Mouse (Mus musculus) CH12.LX (cell line): ENCODE results near the gene Egln1. TPM values are rescaled to one million over a fixed set of nuclear protein-coding genes. Genes with fewer than 3 reads are reported as not detected.

Experiments used
- DNase-seq: peaks from one replicate; pipeline ENCODE4 v3.0.0-alpha.2; 2013; ENCODE audit errors: extremely low read depth
- H3K27ac ChIP-seq: 2 replicates; pipeline ENCODE4 v1.5.1; 2012; ENCODE audit warnings: low read depth, mild to moderate bottlenecking, control low read depth, moderate library complexity; ENCODE audit not compliant: insufficient read depth
- H3K27me3 ChIP-seq: replicated peaks from 2 replicates; pipeline ENCODE3; 2012; ENCODE audit warnings: inconsistent platforms
- H3K36me3 ChIP-seq, 2 experiments: replicated peaks in 1 of 2; 2 replicates each; pipeline versions ENCODE3 to v1.6.1; 2012; ENCODE audit warnings: inconsistent platforms in 1 of 2, low read length in 1 of 2, mild to moderate bottlenecking in 1 of 2, mixed read lengths in 1 of 2, moderate library complexity in 1 of 2; ENCODE audit not compliant: control insufficient read depth in 1 of 2, insufficient read depth in 1 of 2
- H3K4me1 ChIP-seq, 2 experiments: 2 replicates each; pipeline ENCODE4 v1.6.1; 2012; ENCODE audit warnings: inconsistent platforms in 1 of 2, moderate library complexity in 1 of 2; ENCODE audit not compliant: insufficient read depth in 2 of 2, control insufficient read depth in 1 of 2
- H3K4me2 ChIP-seq: 2 replicates; pipeline ENCODE4 v1.6.1; 2012; ENCODE audit warnings: low read depth, mild to moderate bottlenecking, control low read depth; ENCODE audit not compliant: poor library complexity, insufficient read depth, severe bottlenecking
- H3K4me3 ChIP-seq, 3 experiments: fragments of 150-350 bp in 1 of 3; sonication (generic) in 1 of 3; replicated peaks in 1 of 3; 2 replicates each; pipeline versions ENCODE3 to v1.5.1; 2011 to 2012; ENCODE audit warnings: low read depth in 2 of 3, low read length in 2 of 3, mild to moderate bottlenecking in 2 of 3, moderate library complexity in 2 of 3, control low read depth in 1 of 3, improper control_type of control experiment in 1 of 3, inconsistent platforms in 1 of 3, mixed read lengths in 1 of 3; ENCODE audit not compliant: poor library complexity in 1 of 3
- H3K79me2 ChIP-seq: replicated peaks from 2 replicates; pipeline ENCODE4 v1.6.1; 2012; ENCODE audit warnings: mild to moderate bottlenecking, moderate library complexity; ENCODE audit not compliant: control insufficient read depth, poor library complexity, insufficient read depth, severe bottlenecking; ENCODE audit errors: extremely low read depth
- H3K9ac ChIP-seq: 2 replicates; pipeline ENCODE4 v1.6.1; 2012; ENCODE audit warnings: low read depth, mild to moderate bottlenecking, control low read depth, moderate library complexity; ENCODE audit not compliant: insufficient read depth
- H3K9me3 ChIP-seq: replicated peaks from 2 replicates; pipeline ENCODE3; 2012; ENCODE audit warnings: low read length, inconsistent platforms, mixed read lengths
- BHLHE40 ChIP-seq: IDR thresholded peaks from 2 replicates; pipeline ENCODE4 v1.6.1; 2011; ENCODE audit warnings: mild to moderate bottlenecking, low read depth, low read length, improper control_type of control experiment
- CHD1 ChIP-seq: IDR thresholded peaks from 2 replicates; pipeline ENCODE4 v1.6.1; 2012; ENCODE audit warnings: low read depth, low read length, improper control_type of control experiment, inconsistent platforms
- CHD2 ChIP-seq: IDR thresholded peaks from 2 replicates; pipeline ENCODE4 v1.6.1; 2011; ENCODE audit warnings: low read length, improper control_type of control experiment
- E2F4 ChIP-seq: IDR thresholded peaks from 2 replicates; pipeline ENCODE4 v1.6.1; 2011; ENCODE audit warnings: low read depth, low read length, improper control_type of control experiment; ENCODE audit not compliant: insufficient replicate concordance
- ELF1 ChIP-seq: IDR thresholded peaks from 2 replicates; pipeline ENCODE4 v1.6.1; 2014; ENCODE audit warnings: low read depth, mild to moderate bottlenecking, inconsistent platforms, low read length, improper control_type of control experiment
- EP300 ChIP-seq: IDR thresholded peaks from 2 replicates; pipeline ENCODE4 v1.6.1; 2011; ENCODE audit warnings: low read length, improper control_type of control experiment
- ETS1 ChIP-seq: conservative IDR thresholded peaks from 2 replicates; pipeline ENCODE4 v1.6.1; 2012; ENCODE audit warnings: low read depth, mild to moderate bottlenecking, inconsistent platforms, low read length, improper control_type of control experiment, moderate library complexity
- HCFC1 ChIP-seq: IDR thresholded peaks from 2 replicates; pipeline ENCODE4 v1.6.1; 2012; ENCODE audit warnings: low read depth, mild to moderate bottlenecking, inconsistent platforms, low read length, improper control_type of control experiment
- IRF4 ChIP-seq: IDR thresholded peaks from 2 replicates; pipeline ENCODE4 v1.6.1; 2014; ENCODE audit warnings: low read depth, mild to moderate bottlenecking, inconsistent platforms, low read length, improper control_type of control experiment
- JUN ChIP-seq: IDR thresholded peaks from 2 replicates; pipeline ENCODE4 v1.6.1; 2011; ENCODE audit warnings: low read depth, mild to moderate bottlenecking, low read length, improper control_type of control experiment, moderate library complexity; ENCODE audit not compliant: insufficient read depth
- MAFK ChIP-seq: IDR thresholded peaks from 2 replicates; pipeline ENCODE4 v1.6.1; 2011; ENCODE audit warnings: low read length, improper control_type of control experiment; ENCODE audit not compliant: insufficient replicate concordance
- MAX ChIP-seq: IDR thresholded peaks from 2 replicates; pipeline ENCODE4 v1.6.1; 2011; ENCODE audit warnings: low read length, improper control_type of control experiment
- MAZ ChIP-seq: IDR thresholded peaks from 2 replicates; pipeline ENCODE4 v1.6.1; 2012; ENCODE audit warnings: low read depth, mild to moderate bottlenecking, inconsistent platforms, low read length, improper control_type of control experiment, moderate library complexity
- MXI1 ChIP-seq: IDR thresholded peaks from 2 replicates; pipeline ENCODE4 v1.6.1; 2011; ENCODE audit warnings: mild to moderate bottlenecking, low read depth, low read length, improper control_type of control experiment
- MYC ChIP-seq: IDR thresholded peaks from 2 replicates; pipeline ENCODE4 v1.6.1; 2011; ENCODE audit warnings: low read depth, mild to moderate bottlenecking, improper control_type of control experiment, low read length
- PAX5 ChIP-seq: IDR thresholded peaks from 2 replicates; pipeline ENCODE4 v1.6.1; 2012; ENCODE audit warnings: low read length, inconsistent platforms, mixed read lengths
- POLR2AphosphoS2 ChIP-seq: IDR thresholded peaks from 2 replicates; pipeline ENCODE4 v1.6.1; 2011; ENCODE audit warnings: low read depth, low read length, improper control_type of control experiment
- RAD21 ChIP-seq: IDR thresholded peaks from 2 replicates; pipeline ENCODE4 v1.6.1; 2011; ENCODE audit warnings: low read depth, mild to moderate bottlenecking, low read length, improper control_type of control experiment, moderate library complexity
- RCOR1 ChIP-seq: conservative IDR thresholded peaks from 2 replicates; pipeline ENCODE4 v1.6.1; 2012; ENCODE audit warnings: low read depth, mild to moderate bottlenecking, inconsistent platforms, low read length, improper control_type of control experiment
- SIN3A ChIP-seq: IDR thresholded peaks from 2 replicates; pipeline ENCODE4 v1.6.1; 2012; ENCODE audit warnings: low read length, improper control_type of control experiment, inconsistent platforms
- TCF12 ChIP-seq: IDR thresholded peaks from 2 replicates; pipeline ENCODE4 v1.6.1; 2014; ENCODE audit warnings: low read depth, mild to moderate bottlenecking, inconsistent platforms, low read length, improper control_type of control experiment
- UBTF ChIP-seq: IDR thresholded peaks from 2 replicates; pipeline ENCODE4 v1.6.1; 2012; ENCODE audit warnings: low read depth, mild to moderate bottlenecking, inconsistent platforms, low read length, improper control_type of control experiment, moderate library complexity
- USF1 ChIP-seq: IDR thresholded peaks from 2 replicates; pipeline ENCODE4 v1.6.1; 2014; ENCODE audit warnings: low read depth, mild to moderate bottlenecking, inconsistent platforms, low read length, improper control_type of control experiment
- USF2 ChIP-seq: conservative IDR thresholded peaks from 2 replicates; pipeline ENCODE4 v1.6.1; 2011; ENCODE audit warnings: low read depth, low read length, improper control_type of control experiment
- ZKSCAN1 ChIP-seq: IDR thresholded peaks from 2 replicates; pipeline ENCODE4 v1.6.1; 2012; ENCODE audit warnings: low read depth, inconsistent platforms, low read length, improper control_type of control experiment, borderline replicate concordance
- ZMIZ1 ChIP-seq: IDR thresholded peaks from 2 replicates; pipeline ENCODE4 v1.6.1; 2012; ENCODE audit warnings: low read depth, mild to moderate bottlenecking, inconsistent platforms, low read length, improper control_type of control experiment
- dilution Hi-C: fragments of 300-500 bp; cut with MboI; formaldehyde crosslinking; loops from 2 replicates; pipeline ENCODE4 v1.14.3; 2020; ENCODE audit warnings: low sequenced_read_pairs; ENCODE audit not compliant: extremely low pct_unique_long_range_greater_than_20kb, extremely low pct_ligation_motif_present
- in situ Hi-C: fragments of 300-500 bp; cut with MboI; formaldehyde crosslinking; loops from 3 replicates; pipeline ENCODE4 v1.14.3; 2019; ENCODE audit warnings: low sequenced_read_pairs, low pct_ligation_motif_present, low pct_unique_long_range_greater_than_20kb, mixed read lengths
- polyA plus RNA-seq: library from polyadenylated mRNA; unstranded; fragments of >175 nt; gene quantifications from 2 replicates; pipeline ENCODE4 v1.2.1, GENCODE M21; 2012; ENCODE audit warnings: low read depth; ENCODE audit not compliant: insufficient read length
- total RNA-seq, 2 experiments: library from RNA; depleted of rRNA; stranded (reverse); fragments of 300-350 nt in 1 of 2; fragments of >200 nt in 1 of 2; gene quantifications; 2 replicates each; pipeline ENCODE4 v1.2.3; 2012 to 2014

Gene Egln1
- total and polyA plus RNA-seq, 3 experiments = 19.0 to 34.7 (median 31.0) TPM

DNA sequence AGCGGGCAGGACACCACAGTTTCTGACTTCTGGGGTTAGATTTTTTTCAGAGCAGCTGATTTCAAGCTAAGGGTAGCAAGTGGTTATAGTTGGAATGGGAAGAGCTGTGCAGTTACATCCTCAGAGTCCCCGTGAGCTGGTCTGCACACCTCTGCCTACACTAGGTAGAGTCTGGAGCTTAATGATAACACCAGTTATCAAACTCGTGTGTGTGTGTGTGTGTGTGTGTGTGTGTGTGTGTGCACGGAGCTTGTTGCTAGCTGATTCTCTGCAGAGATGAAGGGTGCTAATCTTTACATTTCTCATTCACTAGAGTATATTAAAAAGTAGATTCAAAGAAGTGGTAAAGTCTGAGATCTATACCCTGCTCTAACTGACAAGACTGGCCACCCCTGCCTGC is 25.1 kb upstream of the Egln1 start:
- H3K9ac ChIP-seq = no peak overlapping the region
- H3K4me3 ChIP-seq = no peak overlapping the region
- dilution Hi-C loops = no loop called here
- no peak for DNase-seq
- peaks cover 5% of the 10 kb centered on the region for H3K9me3 ChIP-seq
- no peak for TF ChIP-seq MAX
- no peak for TF ChIP-seq PAX5
- TF ChIP-seq E2F4 = no peak
- no peak for TF ChIP-seq USF2
- TF ChIP-seq POLR2AphosphoS2 = no peak
- no peak for TF ChIP-seq TCF12
- TF ChIP-seq UBTF = no peak
- TF ChIP-seq USF1 = no peak
- no peak for TF ChIP-seq SIN3A
- TF ChIP-seq ETS1 = no peak
- TF ChIP-seq MXI1 = no peak
- no peak for TF ChIP-seq BHLHE40
- no peak for TF ChIP-seq ZMIZ1
- TF ChIP-seq CHD2 = no peak
- no peak for TF ChIP-seq HCFC1
- TF ChIP-seq RAD21 = no peak
- no peak for TF ChIP-seq MAZ
- no peak for TF ChIP-seq ELF1
- TF ChIP-seq IRF4 = no peak
- TF ChIP-seq MAFK = no peak
- no peaks in the 10 kb centered on the region for H3K79me2 ChIP-seq
- peaks cover 14% of the 10 kb centered on the region for H3K27me3 ChIP-seq
- H3K36me3 ChIP-seq = no peaks in the 10 kb centered on the region
- H3K4me1 ChIP-seq = peaks cover 0 to 3% of the 10 kb centered on the region in 2 experiments; a peak in 1 of 4 replicates
- H3K27ac ChIP-seq = no peak overlapping the region
- H3K4me2 ChIP-seq = no peak overlapping the region
- in situ Hi-C loops = no loop called here

DNA sequence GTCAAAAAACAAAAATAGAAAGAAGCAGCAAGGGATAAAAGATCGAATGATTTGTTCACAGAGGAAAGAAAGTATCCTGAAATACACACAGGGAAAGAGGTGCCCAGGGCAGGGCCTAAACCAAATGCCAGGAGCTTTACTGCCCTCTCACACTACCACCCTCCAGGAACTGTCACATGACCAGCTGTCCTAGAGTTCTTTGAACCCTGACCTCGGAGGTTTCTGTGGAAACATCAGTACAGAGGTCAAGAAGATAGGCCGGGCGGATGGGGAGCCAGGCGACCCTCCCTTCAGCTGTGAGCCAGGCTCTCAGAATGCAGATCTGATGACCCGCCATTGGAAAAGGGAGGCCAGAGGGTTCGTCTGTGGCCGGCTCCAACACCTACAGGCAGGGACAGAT is 24.1 kb upstream of the Egln1 start:
- Histone ChIP-seq H3K4me3 (no peak overlapping the region), H3K27me3 (peaks cover 19% of the 10 kb centered on the region), H3K36me3 (no peaks in the 10 kb centered on the region), H3K27ac (no peak overlapping the region), H3K9me3 (peaks cover 11% of the 10 kb centered on the region), H3K4me1 (peaks cover 0 to 3% of the 10 kb centered on the region in 2 experiments; a peak in 1 of 4 replicates), H3K79me2 (no peaks in the 10 kb centered on the region), H3K9ac (no peak overlapping the region), H3K4me2 (no peak overlapping the region)
- no peak for DNase-seq
- in situ Hi-C loops (no loop called here), dilution Hi-C loops (no loop called here)
- TF ChIP-seq USF1 (no peak), MYC (no peak), ELF1 (no peak), HCFC1 (no peak), JUN (no peak), EP300 (no peak), USF2 (no peak), RCOR1 (no peak), RAD21 (no peak), UBTF (no peak), ZKSCAN1 (no peak), SIN3A (no peak), ZMIZ1 (no peak), CHD1 (no peak), MAZ (no peak), MAFK (no peak), CHD2 (no peak), MXI1 (no peak)
